Mouse (Mus musculus): ENCODE results near the gene Gm5862.
"Not testable (repeated sequence)": the region's sequence is repeated elsewhere in the genome, so short reads cannot be mapped to it uniquely, and the experiment has no call there.

The Gm5862 gene

GRCm38 (mm10) chr5:26022816-26023215 lies at the start of gene Gm5862:
Gene Gm5862 (minus strand): TSS chr5:26022916.
- DNase-seq (ENCODE audit: low read depth), result not testable (repeated sequence)

DNA sequence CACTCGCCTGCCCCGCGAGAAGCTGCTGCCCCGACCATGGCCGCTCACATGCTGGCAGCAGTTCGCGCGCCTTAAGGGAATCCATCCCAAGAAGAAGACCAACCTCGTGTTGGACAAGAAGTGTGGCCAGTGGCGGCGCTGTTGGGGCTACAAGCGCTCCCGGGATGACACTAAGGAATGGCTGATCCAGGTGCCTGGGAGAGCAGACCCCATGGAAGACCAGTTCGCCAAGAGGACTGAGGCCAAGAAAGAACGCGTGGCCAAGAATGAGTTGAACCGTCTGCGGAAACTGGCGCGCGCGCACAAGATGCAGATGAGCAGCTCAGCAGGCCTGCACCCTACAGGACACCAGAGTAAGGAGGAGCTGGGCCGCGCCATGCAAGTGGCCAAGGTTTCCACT lies 48.0 kb upstream of the Gm5862 start:
- no peak for DNase-seq (ENCODE audit: low read depth)

GRCm38 (mm10) chr5:26058481-26058880 lies 35.8 kb upstream of the Gm5862 start, which contains the start of gene Gm7347:
Gene Gm7347 (minus strand): TSS chr5:26058581.
- not testable (repeated sequence) for DNase-seq (ENCODE audit: low read depth)

GRCm38 (mm10) chr5:26039458-26039857 lies 16.7 kb upstream of the Gm5862 start, which contains the start of gene Speer4a:
Gene Speer4a (minus strand): TSS chr5:26039558.
- DNase-seq (ENCODE audit: low read depth), result not testable (repeated sequence)

DNA sequence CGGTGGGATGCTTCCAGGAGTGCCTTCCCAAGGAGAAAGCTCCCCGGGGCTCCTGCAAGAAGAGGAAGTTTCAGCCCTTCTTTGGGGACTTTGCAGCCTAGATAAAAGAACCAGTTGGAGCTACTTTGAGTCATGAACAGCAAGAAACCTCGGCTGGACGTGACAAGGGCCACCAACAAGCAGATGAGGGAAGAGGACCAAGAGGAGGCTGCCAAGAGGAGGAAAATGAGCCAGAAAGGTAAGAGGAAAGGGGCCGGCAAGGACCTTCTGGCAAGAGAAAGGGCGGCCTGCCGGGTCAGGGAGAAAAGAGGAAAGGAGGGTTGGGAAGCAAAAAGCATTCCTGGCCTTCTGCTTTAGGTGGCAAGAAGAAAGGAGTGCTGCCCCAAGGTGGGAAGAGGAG lies 15.0 kb downstream of the Gm5862 start:
- DNase-seq (ENCODE audit: low read depth), result not testable (repeated sequence)

GRCm38 (mm10) chr5:26006937-26007695 lies 15.6 kb downstream of the Gm5862 start:
- DNase-seq (ENCODE audit: low read depth), result not testable (repeated sequence)

- not testable (repeated sequence) for DNase-seq (ENCODE audit: low read depth)
Measured at GRCm38 (mm10) chr5:26004698-26005097, 18.0 kb downstream of the Gm5862 start, which contains the start of gene Gm1979. Gene Gm1979 (minus strand): TSS chr5:26004798.

DNA sequence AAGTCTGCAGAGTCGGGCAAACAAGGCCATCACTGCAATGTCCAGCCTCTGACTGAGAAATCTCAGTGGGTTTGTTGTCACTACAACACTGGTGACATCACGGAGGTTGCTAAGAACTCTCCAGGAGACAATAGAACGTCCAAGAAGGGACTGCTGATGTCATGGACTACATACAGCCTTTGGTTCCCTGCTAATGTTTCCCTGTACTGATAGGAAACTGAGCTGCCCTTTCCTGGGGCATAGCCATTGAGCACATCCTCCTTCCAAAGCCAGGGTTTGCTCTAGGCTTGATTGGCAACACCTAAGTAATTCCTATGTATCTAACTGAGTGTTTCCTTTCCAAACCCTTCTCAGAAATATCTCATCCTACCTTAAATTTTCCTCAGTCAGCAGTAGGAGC lies 34.2 kb downstream of the Gm5862 start, which contains the start of gene Gm21698:
TSS of gene Gm21698 (minus strand) at position 101 of the 400 bp plus-strand sequence.
- DNase-seq (ENCODE audit: low read depth), result not testable (repeated sequence)

- not testable (repeated sequence) for DNase-seq (ENCODE audit: low read depth)
Measured at GRCm38 (mm10) chr5:25972563-25972962, 50.2 kb downstream of the Gm5862 start, which contains the start of gene Gm21680. Gene Gm21680 (minus strand): TSS chr5:25972663.

Measured in naive thymus-derived CD4-positive, alpha-beta T cell, adult 2 months (primary cell).